Mouse (Mus musculus): ENCODE measurements around the gene Grm1.
"Not testable (repeated sequence)": the region's sequence is repeated elsewhere in the genome, so short reads cannot be mapped to it uniquely, and the experiment has no call there.

Gene Grm1

GRCm38 (mm10) chr10:11081611-11082398 is at the start of gene Grm1:
Grm1 (minus strand) TSS chr10:11082356.
- peak; percentile 4 for DNase-seq

GRCm38 (mm10) chr10:11121781-11122180 is 39.6 kb upstream of the Grm1 start:
- DNase-seq, result no peak

- no peak for DNase-seq
These were observed 16.4 kb upstream of the Grm1 start for GRCm38 (mm10) chr10:11098475-11099044.

- no peak for DNase-seq
These were observed 4.2 kb upstream of the Grm1 start for GRCm38 (mm10) chr10:11086348-11086747.

- DNase-seq, result no peak
These were observed 1.2 kb downstream of the Grm1 start for GRCm38 (mm10) chr10:11080725-11081610.

GRCm38 (mm10) chr10:11080013-11080724 is 2.0 kb downstream of the Grm1 start:
- DNase-seq, result no peak

GRCm38 (mm10) chr10:11079506-11079905 is 2.6 kb downstream of the Grm1 start:
- no peak for DNase-seq

- DNase-seq, result no peak
These were observed 17.0 kb downstream of the Grm1 start for GRCm38 (mm10) chr10:11065136-11065535.

GRCm38 (mm10) chr10:11061318-11062071 is 20.7 kb downstream of the Grm1 start:
- DNase-seq, result no peak

- no peak for DNase-seq
These were observed 32.8 kb downstream of the Grm1 start for GRCm38 (mm10) chr10:11049361-11049760.

- not testable (repeated sequence) for DNase-seq
These were observed 36.7 kb downstream of the Grm1 start for GRCm38 (mm10) chr10:11045421-11045820.

- DNase-seq, result no peak
These were observed 37.6 kb downstream of the Grm1 start for GRCm38 (mm10) chr10:11044455-11045106.

- DNase-seq, result no peak
These were observed 42.8 kb downstream of the Grm1 start for GRCm38 (mm10) chr10:11039323-11039722.

GRCm38 (mm10) chr10:11032221-11032620 is 49.9 kb downstream of the Grm1 start:
- no peak for DNase-seq

GRCm38 (mm10) chr10:11025764-11026518 is 56.2 kb downstream of the Grm1 start:
- DNase-seq, result no peak

GRCm38 (mm10) chr10:11018970-11019531 is 63.1 kb downstream of the Grm1 start:
- DNase-seq, result no peak

- no peak for DNase-seq
These were observed 68.5 kb downstream of the Grm1 start for GRCm38 (mm10) chr10:11013653-11014052.

GRCm38 (mm10) chr10:10996766-10997165 is 85.4 kb downstream of the Grm1 start:
- no peak for DNase-seq

GRCm38 (mm10) chr10:10991708-10992107 is 90.4 kb downstream of the Grm1 start:
- no peak for DNase-seq

- DNase-seq, result no peak
These were observed 110.8 kb downstream of the Grm1 start for GRCm38 (mm10) chr10:10971311-10971710.
